Mouse (Mus musculus) spleen, postnatal 14 days (tissue): ENCODE data around the gene Lrmda.

Experiments
- DNase-seq, 2 experiments: peaks; one replicate each; pipeline ENCODE4 v3.0.0; 2021 to 2022; ENCODE audit warnings: low spot score in 2 of 2

Lrmda gene

GRCm38 (mm10) chr14:22155512-22156026, 136.1 kb downstream of the Lrmda start:
- no peak for DNase-seq

- no peak for DNase-seq
Observed at GRCm38 (mm10) chr14:22156991-22157390, 137.5 kb downstream of the Lrmda start.

GRCm38 (mm10) chr14:22161416-22161815, 141.9 kb downstream of the Lrmda start:
- DNase-seq: no peak

GRCm38 (mm10) chr14:22167285-22167684, 147.8 kb downstream of the Lrmda start:
- DNase-seq: no peak

GRCm38 (mm10) chr14:22168077-22168794, 148.7 kb downstream of the Lrmda start:
- no peak for DNase-seq

GRCm38 (mm10) chr14:22168795-22169568, 149.5 kb downstream of the Lrmda start:
- no peak for DNase-seq

GRCm38 (mm10) chr14:22174757-22175156, 155.2 kb downstream of the Lrmda start:
- no peak for DNase-seq

GRCm38 (mm10) chr14:22179761-22180160, 160.2 kb downstream of the Lrmda start:
- no peak for DNase-seq

- DNase-seq: no peak
Observed at GRCm38 (mm10) chr14:22181508-22181907, 162.0 kb downstream of the Lrmda start.

- DNase-seq: no peak
Observed at GRCm38 (mm10) chr14:22183195-22183594, 163.7 kb downstream of the Lrmda start.

GRCm38 (mm10) chr14:22185452-22185851, 165.9 kb downstream of the Lrmda start:
- DNase-seq: no peak

GRCm38 (mm10) chr14:22190111-22190510, 170.6 kb downstream of the Lrmda start:
- DNase-seq: no peak

- DNase-seq: no peak
Observed at GRCm38 (mm10) chr14:22192185-22192584, 172.7 kb downstream of the Lrmda start.

GRCm38 (mm10) chr14:22198021-22198420, 178.5 kb downstream of the Lrmda start:
- no peak for DNase-seq

GRCm38 (mm10) chr14:22198641-22199425, 179.3 kb downstream of the Lrmda start:
- no peak for DNase-seq

- no peak for DNase-seq
Observed at GRCm38 (mm10) chr14:22201667-22202066, 182.2 kb downstream of the Lrmda start.

GRCm38 (mm10) chr14:22210601-22211000, 191.1 kb downstream of the Lrmda start:
- no peak for DNase-seq

- DNase-seq: no peak
Observed at GRCm38 (mm10) chr14:22218183-22218582, 198.7 kb downstream of the Lrmda start.

- no peak for DNase-seq
Observed at GRCm38 (mm10) chr14:22222038-22222437, 202.5 kb downstream of the Lrmda start.

GRCm38 (mm10) chr14:22222574-22222973, 203.1 kb downstream of the Lrmda start:
- DNase-seq: no peak

- no peak for DNase-seq
Observed at GRCm38 (mm10) chr14:22226205-22226604, 206.7 kb downstream of the Lrmda start.
